Mouse (Mus musculus) neutrophil, adult 5-6 weeks (primary cell): ENCODE measurements around the gene Slc9a3r1. TPM values are rescaled to one million over a fixed set of nuclear protein-coding genes. Genes with fewer than 3 reads are reported as not detected.

Experiments used
- ATAC-seq: fragments of 151-379, 151-347 bp; 2 replicates; pipeline ENCODE4 v1.8.0; 2017; ENCODE audit warnings: mild to moderate bottlenecking, moderate TSS enrichment; ENCODE audit not compliant: insufficient number of reproducible peaks, poor library complexity, low FRiP score, severe bottlenecking; ENCODE audit errors: extremely low read depth
- total RNA-seq: library from RNA; stranded (forward); fragments of 200-1000 nt; gene quantifications from 2 replicates; pipeline ENCODE4 v1.2.3, GENCODE M21; 2017

Gene Slc9a3r1
- total RNA-seq, 1 experiment from 2014 or later, result 118 TPM

GRCm38 (mm10) chr11:115160883-115161577 is 2.1 kb upstream of the Slc9a3r1 start:
- peak; percentile 19; the same call in 1 of the 2 replicates for ATAC-seq

- ATAC-seq, result no peak
Observed at GRCm38 (mm10) chr11:115161578-115162204, 1.4 kb upstream of the Slc9a3r1 start.

GRCm38 (mm10) chr11:115162205-115162601 is 938 bp upstream of the Slc9a3r1 start:
- ATAC-seq, result no peak

GRCm38 (mm10) chr11:115163568-115164150 is 518 bp downstream of the Slc9a3r1 start:
- no peak for ATAC-seq

- ATAC-seq, result no peak
Observed at GRCm38 (mm10) chr11:115164341-115164975, 1.3 kb downstream of the Slc9a3r1 start.

- ATAC-seq, result no peak
Observed at GRCm38 (mm10) chr11:115164976-115165374, 1.8 kb downstream of the Slc9a3r1 start.

GRCm38 (mm10) chr11:115166776-115167175 is 3.6 kb downstream of the Slc9a3r1 start:
- no peak for ATAC-seq

GRCm38 (mm10) chr11:115167631-115168249 is 4.6 kb downstream of the Slc9a3r1 start:
- no peak for ATAC-seq

GRCm38 (mm10) chr11:115169430-115169829 is 6.3 kb downstream of the Slc9a3r1 start:
- ATAC-seq, result no peak

- no peak for ATAC-seq
Observed at GRCm38 (mm10) chr11:115171125-115171524, 8.0 kb downstream of the Slc9a3r1 start.

GRCm38 (mm10) chr11:115172825-115173287 is 9.7 kb downstream of the Slc9a3r1 start:
- ATAC-seq, result no peak; the same call in 1 of the 2 replicates

GRCm38 (mm10) chr11:115173549-115174339 is 10.6 kb downstream of the Slc9a3r1 start:
- ATAC-seq, result peak; percentile 24; the same call in 1 of the 2 replicates

- ATAC-seq, result no peak
Observed at GRCm38 (mm10) chr11:115176399-115177190, 13.5 kb downstream of the Slc9a3r1 start.

GRCm38 (mm10) chr11:115177559-115178195 is 14.5 kb downstream of the Slc9a3r1 start:
- no peak for ATAC-seq

GRCm38 (mm10) chr11:115178766-115179165 is 15.6 kb downstream of the Slc9a3r1 start:
- ATAC-seq, result no peak

GRCm38 (mm10) chr11:115179191-115179590 is 16.1 kb downstream of the Slc9a3r1 start:
- no peak for ATAC-seq

- ATAC-seq, result no peak
Observed at GRCm38 (mm10) chr11:115179881-115180280, 16.7 kb downstream of the Slc9a3r1 start.
